Mouse (Mus musculus): Measurements from ENCODE around the gene Cul7.

The Cul7 gene

DNA sequence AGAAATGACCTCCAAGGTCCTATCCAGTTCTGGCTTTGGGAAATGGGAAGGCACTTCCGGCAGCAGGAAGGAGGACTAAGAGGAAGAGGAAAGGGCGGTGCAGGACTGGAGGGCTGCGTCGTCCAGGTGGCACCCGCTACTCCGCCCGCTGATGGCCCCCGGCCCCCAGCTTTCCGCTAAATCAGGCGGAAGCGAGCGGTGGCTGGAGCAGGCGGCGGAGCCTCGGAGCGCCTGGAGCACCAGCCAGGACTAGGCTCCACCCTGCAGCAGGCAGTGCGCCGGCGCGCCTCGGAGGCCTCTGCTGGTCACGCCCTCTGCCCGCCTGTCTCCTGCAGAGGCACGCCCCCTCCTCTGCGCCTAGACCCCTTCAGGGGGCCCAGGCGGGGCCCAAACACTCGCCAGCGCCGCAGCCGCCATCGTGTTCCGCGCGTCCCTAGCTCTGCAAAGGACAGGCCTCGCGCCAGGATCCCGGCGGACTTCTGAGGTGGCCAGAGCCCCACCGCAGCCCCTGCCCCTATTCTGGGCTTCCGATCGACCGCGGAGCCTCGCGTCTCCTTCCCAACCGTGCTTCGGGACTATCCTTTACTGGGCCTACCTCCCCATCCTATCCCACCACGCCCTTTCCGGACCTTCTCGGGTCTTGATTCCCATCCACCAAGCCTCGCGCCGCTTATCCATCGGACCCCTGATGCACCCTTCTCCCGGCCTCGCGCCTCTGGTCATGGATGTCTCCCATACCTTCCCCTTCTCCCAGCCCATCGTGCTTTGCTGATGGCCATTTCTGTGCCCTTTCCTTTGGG, at the start of gene Cul7:
Cul7 (plus strand) TSS at position 106 of the 800 bp plus-strand sequence.
- DNase-seq, result peak; percentile 97

DNA sequence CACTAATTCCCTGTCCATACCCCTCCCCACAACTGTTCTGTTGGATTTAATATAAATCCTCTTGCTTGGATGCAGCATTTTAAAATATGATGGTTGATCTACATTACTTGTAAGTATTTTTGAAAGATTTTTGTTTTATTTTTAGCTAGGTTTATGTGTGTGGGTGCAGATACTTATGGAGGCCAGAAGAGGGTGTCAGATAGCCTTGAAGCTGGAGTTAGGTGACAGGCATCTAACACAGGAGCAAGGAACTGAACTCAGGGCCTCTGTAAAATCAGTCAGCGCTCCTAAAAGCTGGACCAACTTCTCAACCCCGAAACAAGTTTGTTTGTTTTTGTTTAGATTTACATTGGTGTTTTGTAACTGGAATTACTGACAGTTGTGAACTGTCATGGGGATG, 49.6 kb upstream of the Cul7 start:
- DNase-seq, result no peak

- DNase-seq, result peak; percentile 74
Measured at GRCm38 (mm10) chr17:46602212-46602611, 47.9 kb upstream of the Cul7 start.

DNA sequence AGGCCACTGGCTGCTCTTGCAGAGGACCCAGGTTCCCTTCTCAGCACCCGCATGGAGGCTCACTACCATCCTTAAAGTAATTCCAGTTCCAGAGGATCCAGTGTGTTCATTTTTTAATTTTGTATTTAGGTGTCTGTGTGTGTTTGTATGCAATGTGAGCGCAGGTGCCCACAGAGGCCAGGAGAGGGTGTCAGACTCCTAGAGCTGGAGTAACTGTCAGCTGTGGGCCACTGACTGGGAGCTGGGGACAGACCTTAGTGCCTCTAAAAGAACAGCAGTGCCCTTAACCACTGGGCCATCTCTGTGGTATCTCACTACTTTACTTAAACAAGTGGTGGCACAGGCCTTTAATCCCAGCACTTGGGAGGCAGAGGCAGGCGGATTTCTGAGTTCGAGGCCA, 46.9 kb upstream of the Cul7 start:
- DNase-seq, result no peak

DNA sequence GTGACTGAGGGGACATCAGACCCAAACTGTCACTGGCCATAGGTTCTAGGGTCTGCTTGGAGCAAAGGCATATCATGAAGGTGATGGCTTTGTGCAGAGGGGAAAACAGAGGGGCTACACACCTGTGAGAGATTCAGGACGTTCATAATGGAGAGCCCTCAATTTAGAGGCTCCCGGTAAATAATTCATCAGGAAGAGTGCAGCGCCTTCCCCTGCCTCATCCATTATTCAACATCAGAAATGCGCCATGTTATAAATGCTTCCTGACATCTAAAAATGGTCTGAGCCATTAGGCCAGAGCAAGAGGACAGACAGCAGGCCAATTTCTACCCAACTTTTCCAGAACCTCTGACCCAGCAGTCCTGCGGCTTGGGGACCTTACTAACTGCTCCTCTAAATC, 45.0 kb upstream of the Cul7 start:
- DNase-seq, result no peak

DNA sequence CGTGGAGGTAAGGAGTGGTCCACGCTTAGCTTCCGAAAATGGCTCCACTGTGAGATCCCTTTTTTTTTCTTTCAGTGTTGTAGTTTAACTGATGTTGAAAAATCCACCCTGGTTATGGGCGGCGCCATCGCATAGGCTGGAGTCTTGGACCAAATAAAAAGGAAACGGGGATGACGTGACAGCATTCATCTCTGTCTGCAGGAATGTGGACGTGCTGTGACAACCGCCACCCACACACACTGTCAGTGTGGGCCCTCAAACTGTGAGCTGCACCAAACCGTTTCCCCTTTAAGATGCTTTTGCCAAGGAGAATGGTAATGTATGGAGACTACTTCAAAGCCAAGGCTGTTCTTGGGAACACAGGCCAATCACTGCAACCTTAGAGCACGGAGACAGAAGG, 44.1 kb upstream of the Cul7 start:
- DNase-seq, result no peak

- DNase-seq, result peak; percentile 75
Measured at GRCm38 (mm10) chr17:46609721-46610514, 40.2 kb upstream of the Cul7 start.

GRCm38 (mm10) chr17:46611316-46611715, 38.8 kb upstream of the Cul7 start:
- DNase-seq, result no peak

DNA sequence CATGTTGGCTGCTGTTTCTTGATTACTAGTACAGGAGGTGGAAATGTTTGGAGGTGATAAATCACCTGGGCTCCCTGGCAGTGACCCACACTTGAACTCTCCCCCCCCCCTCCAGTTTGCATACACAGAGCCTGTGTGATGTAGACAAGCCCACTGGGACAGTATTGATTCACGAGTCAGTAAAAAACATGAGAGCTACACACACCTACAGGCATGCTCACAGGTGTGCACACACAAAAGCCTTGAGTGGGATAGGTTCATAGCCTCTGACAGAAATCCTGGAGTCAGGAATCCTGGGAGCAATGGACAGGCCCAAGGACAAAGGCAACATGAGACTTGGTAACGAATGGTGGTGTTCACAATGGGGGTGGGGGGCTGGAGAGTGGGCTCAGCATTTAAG, 37.9 kb upstream of the Cul7 start:
- no peak for DNase-seq

DNA sequence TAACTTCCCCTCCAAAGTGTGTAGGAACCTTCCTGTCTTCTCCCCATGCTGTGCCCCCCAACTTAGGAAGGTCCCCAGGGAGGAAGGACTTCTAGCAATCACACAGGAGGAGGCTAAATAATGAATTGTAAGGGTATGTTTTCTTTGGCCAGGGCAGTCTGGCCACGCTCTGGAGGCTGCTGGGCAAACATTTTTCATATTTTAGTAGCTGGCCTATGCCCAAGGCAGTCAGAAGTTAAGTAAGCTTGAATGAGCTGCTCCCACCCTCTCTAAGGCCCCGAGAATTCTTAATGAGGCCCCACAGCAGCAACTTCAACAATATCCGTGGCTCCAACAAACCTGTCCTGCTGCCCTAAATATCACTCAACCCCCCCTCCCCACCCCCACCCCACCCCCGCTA, 37.3 kb upstream of the Cul7 start:
- DNase-seq, result peak; percentile 65

GRCm38 (mm10) chr17:46613229-46613628, 36.9 kb upstream of the Cul7 start:
- DNase-seq, result no peak

- DNase-seq, result no peak
Measured at GRCm38 (mm10) chr17:46617799-46618198, 32.3 kb upstream of the Cul7 start.

DNA sequence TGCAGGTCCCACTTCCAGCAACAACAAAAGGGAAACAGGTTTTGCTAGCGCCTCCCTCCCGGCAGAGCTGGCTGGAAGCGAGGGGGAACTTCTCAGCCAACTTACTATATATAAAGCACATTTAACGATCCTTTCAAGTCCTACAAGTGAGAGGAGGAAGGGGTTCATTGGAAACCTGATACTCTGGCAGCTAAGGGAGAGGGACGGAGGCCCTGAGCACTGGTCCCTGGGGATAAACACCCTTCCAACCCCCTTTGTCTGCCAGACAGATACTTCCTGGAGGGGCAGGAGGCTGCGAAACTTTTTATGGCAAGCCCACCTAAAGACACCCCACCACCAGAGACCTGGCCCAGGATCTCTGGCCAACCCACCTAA, 31.8 kb upstream of the Cul7 start:
- peak; percentile 32 for DNase-seq

DNA sequence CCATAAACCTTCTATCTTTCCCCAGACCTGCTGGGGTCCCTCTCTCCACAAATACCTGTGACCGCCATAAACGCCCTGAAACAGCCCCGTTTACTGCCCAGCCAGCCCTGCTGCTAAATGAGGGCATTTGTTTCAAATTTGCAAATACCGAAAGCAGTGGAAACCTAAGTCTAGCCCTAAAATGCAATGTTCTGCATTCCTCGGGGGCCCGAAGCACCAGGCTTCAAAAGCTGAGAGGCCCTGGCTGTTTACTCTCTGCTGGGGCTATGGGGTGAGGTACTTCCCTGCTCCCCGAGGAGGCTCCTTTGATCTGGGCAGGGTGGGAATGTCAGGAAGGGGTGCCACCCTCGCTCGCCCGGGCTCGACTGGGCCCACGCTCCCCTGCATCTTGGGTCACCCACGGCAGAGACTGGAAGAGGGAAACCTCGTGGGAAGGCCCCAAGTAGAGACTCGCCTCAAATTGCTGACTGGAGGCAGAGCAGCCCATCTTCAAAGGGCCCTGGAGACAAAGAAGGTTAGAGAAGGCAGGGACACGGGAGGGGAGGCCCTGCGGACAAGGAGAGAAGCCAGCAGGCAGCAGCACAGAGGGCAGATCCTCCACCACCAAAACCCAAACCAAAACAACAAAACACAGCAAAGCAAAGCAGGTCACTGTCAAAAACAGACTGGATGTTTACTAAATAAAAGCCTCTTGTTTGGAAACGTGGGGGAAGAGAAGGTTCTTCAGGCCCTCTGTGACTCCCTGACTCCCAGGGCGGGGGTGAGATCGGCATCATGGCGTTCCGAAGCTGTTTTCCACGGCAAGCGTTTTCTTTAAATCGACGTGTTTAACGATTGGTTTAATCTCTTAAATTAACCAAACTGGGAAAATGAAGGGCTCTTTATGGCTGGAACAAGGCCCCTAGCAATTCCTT, 31.1 kb upstream of the Cul7 start:
- DNase-seq, result no peak

- DNase-seq, result no peak
Measured at GRCm38 (mm10) chr17:46619683-46620357, 30.3 kb upstream of the Cul7 start.

DNA sequence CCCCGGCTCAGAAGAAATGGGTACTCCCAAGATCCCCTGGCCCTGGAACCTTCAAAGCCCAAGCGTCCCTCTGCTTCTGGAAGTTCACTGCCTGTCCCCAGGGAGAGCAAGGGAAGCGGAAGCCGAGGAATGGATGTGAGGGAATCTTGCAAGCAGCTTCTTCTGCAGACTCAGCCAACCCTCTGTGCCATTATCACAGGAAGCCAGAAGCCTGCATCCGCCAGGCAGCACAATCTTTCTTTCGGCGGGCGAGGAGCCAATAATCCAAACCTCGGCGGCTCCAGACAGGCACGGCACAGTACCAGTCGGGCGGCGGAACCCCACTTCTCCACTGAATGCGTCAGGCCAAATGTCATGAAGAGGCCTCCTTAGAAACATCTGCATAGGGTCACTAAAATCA, 28.8 kb upstream of the Cul7 start:
- peak; percentile 78 for DNase-seq

DNA sequence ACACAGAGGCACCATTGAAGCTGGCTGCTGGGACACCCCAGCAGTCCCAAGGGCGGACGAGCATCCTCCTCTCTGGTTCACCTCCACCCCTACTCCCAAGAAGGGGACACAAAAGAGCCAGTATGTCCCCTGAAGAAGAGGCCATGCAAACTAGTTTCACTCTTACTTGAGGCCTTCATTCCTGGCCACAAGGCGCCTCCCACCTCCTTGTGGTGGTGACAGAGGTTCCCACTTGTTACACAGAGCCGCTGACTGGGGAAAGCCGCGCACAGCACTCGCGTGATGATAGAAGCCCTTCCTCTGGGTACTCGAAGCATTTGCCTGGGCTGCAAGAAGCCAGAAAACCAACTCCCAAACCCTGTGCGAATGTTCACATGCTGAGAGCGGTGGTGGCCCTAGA, 27.9 kb upstream of the Cul7 start:
- DNase-seq, result no peak

DNA sequence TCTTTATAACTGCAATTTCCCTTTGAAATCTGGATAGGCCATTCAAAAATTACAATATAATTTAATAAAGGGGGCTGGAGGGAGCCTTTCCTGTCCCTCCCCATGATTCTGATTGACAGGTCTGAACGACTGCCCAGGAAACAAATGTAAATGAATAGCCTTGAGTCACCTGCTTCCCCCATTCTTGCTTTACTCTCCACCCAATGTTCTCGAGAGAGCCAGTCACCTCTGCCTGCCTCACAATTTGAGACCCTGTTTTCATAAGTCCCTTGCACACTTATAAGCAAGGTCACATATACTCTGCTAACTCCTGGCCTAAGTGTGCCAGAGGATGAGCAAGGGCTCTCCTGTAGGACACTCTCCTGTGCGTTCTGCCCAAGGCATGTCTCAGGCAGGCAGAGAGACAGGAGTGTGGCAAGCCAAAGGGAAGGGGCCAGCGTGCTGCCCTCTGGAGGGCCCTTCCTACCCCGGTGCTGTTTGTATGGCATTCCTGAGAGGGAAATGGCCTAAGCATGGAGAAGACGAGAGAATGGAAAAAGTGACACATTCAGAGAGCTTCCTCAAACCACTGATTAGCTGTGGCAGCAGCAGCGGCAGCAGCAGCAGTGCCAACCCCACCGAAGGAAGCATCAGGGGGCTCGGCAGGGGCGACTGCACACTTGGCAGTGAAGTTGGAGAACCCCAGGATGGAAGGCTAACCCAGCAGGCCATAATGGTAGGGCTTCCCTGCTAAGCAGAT, 26.1 kb upstream of the Cul7 start:
- DNase-seq, result peak; percentile 52

DNA sequence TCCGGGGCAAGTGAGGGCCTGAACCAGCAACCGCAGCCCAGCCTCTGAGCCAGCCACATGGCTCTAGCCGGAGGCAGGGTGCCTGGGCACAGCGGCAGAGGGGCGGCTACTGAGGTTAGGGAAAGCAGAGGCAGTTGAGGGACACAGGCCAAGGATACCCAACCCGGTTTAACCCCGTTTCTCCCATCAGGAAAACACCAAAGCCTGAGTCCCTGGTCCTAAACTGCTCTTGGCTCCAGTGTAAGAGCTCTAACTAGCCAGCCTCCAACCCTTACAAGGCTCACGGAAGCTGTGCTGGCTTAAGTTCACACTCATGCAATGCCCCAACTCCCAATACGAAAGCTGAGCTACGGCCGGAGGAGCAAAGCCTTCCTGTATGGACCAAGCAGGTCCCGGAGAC, 25.5 kb upstream of the Cul7 start:
- DNase-seq, result no peak

GRCm38 (mm10) chr17:46627409-46627808, 22.7 kb upstream of the Cul7 start:
- DNase-seq, result no peak

DNA sequence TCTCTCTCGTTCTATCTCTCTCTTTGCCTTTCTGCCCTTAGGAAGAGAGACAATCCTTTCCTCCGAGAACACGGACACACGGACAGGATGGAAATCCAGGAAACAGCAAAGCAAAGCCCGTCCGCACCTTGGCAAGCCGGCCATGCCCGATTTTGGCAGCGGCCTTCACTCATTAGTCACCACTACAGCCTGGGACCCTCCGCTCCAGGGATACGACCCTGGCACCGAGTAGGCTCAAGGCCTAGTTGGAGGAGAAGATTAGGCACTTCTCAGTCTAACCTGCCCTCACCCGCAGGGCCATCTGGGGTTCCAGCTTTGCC, 21.7 kb upstream of the Cul7 start:
- no peak for DNase-seq
